Mouse (Mus musculus) neural tube, embryonic 14.5 days (tissue): ENCODE measurements around the gene Mrgprh. TPM values are rescaled to one million over a fixed set of nuclear protein-coding genes. Genes with fewer than 3 reads are reported as not detected.

ENCODE experiments used
- ATAC-seq: fragments of 200-750 bp; cut with Nextera tagmentation; 2 replicates; pipeline ENCODE4 v1.8.0; 2017; ENCODE audit warnings: low read depth, mild to moderate bottlenecking, moderate TSS enrichment, moderate library complexity
- H3K27ac ChIP-seq: fragments of 300-500 bp; sonication (generic); 2 replicates; pipeline ENCODE4 v1.5.1; 2014; ENCODE audit warnings: low read depth, mild to moderate bottlenecking, control low read depth, low read length, moderate library complexity, mixed read lengths
- H3K27me3 ChIP-seq: fragments of 300-500 bp; sonication (generic); 2 replicates; pipeline ENCODE4 v1.6.1; 2014; ENCODE audit warnings: low read length; ENCODE audit not compliant: control insufficient read depth, insufficient read depth
- H3K36me3 ChIP-seq: fragments of 300-500 bp; sonication (generic); 2 replicates; pipeline ENCODE4 v1.6.1; 2014; ENCODE audit warnings: low read length, mixed read lengths; ENCODE audit not compliant: control insufficient read depth, insufficient read depth
- H3K4me1 ChIP-seq: fragments of 300-500 bp; sonication (generic); 2 replicates; pipeline ENCODE4 v1.6.1; 2014; ENCODE audit warnings: low read length; ENCODE audit not compliant: control insufficient read depth, insufficient read depth
- H3K4me2 ChIP-seq: fragments of 300-500 bp; sonication (generic); 2 replicates; pipeline ENCODE4 v1.6.1; 2014; ENCODE audit warnings: mild to moderate bottlenecking, low read depth, low read length, control low read depth
- H3K4me3 ChIP-seq: fragments of 300-500 bp; sonication (generic); 2 replicates; pipeline ENCODE4 v1.5.1; 2014; ENCODE audit warnings: low read depth, low read length, control low read depth, mixed read lengths
- H3K9ac ChIP-seq: fragments of 300-500 bp; sonication (generic); replicated peaks from 2 replicates; pipeline ENCODE4 v1.6.1; 2014; ENCODE audit warnings: low read depth, mild to moderate bottlenecking, control low read depth, low read length, mixed read lengths
- H3K9me3 ChIP-seq: fragments of 300-500 bp; sonication (generic); 2 replicates; pipeline ENCODE4 v1.6.1; 2016; ENCODE audit warnings: low read length; ENCODE audit not compliant: control insufficient read depth
- WGBS: fragments of 180-500 bp; shearing (Covaris S2); extraction: QIAGEN DNeasy Blood & Tissue Kit; methylation state at CpG from one replicate; pipeline ENCODE4 v1.1.7; 2014; 5-methylcytosine and 5-hydroxymethylcytosine counted together
- polyA plus RNA-seq: library from polyadenylated mRNA; unstranded; fragments of >200 nt; fragmentation: Nextera tagmentation; extraction: Ambion mirVana; gene quantifications from 2 replicates; pipeline ENCODE4 v1.2.1, GENCODE M21; 2014

Gene Mrgprh
- not detected in 2 replicates for polyA plus RNA-seq

DNA sequence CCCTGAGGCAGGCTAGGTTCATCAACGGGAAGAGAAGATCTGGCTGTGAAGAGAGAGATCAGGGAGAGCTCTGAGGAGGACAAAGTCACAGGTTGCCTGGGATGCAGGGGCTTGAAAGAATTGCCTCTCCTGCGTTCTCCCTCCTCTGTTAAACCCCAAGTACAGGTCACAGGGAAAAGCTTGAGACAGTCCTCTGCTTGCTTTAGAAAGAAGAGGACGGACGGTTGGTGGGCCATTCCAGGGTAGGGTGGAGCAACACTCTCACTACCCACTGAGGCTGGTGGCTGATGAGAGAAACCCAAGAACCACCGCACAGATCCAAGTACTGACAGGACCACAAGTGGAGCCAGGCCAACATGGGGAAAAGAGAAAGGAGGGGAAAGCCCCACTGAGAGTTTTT is at the start of gene Mrgprh:
Gene Mrgprh (plus strand): TSS at position 301 of the 400 bp plus-strand sequence.
- Histone ChIP-seq H3K9ac (no peak within 1 kb of the TSS), H3K4me1 (no peaks in the 10 kb centered on the region), H3K4me2 (no peak within 1 kb of the TSS), H3K4me3 (no peak within 1 kb of the TSS), H3K27ac (no peak within 1 kb of the TSS), H3K36me3 (no peaks in the 10 kb centered on the region), H3K9me3 (no peaks in the 10 kb centered on the region), H3K27me3 (no peaks in the 10 kb centered on the region)
- ATAC-seq = no peak
- WGBS = 93% methylated on average over 5 of the region's 5 CpGs

- 80% methylated on average over 5 of the region's 5 CpGs for WGBS
- Histone ChIP-seq H3K9me3 (no peaks in the 10 kb centered on the region), H3K4me1 (no peaks in the 10 kb centered on the region), H3K27me3 (no peaks in the 10 kb centered on the region), H3K9ac (no peak overlapping the region), H3K27ac (no peak overlapping the region), H3K4me3 (no peak overlapping the region), H3K36me3 (no peaks in the 10 kb centered on the region), H3K4me2 (no peak overlapping the region)
- ATAC-seq = no peak
Measured at GRCm38 (mm10) chr17:12830351-12830750, 45.5 kb upstream of the Mrgprh start.

GRCm38 (mm10) chr17:12832231-12832630 is 43.6 kb upstream of the Mrgprh start:
- no peaks in the 10 kb centered on the region for H3K4me1 ChIP-seq
- ATAC-seq = no peak
- H3K4me2 ChIP-seq = no peak overlapping the region
- H3K36me3 ChIP-seq = no peaks in the 10 kb centered on the region
- H3K27ac ChIP-seq = no peak overlapping the region
- H3K4me3 ChIP-seq = no peak overlapping the region
- H3K9me3 ChIP-seq = no peaks in the 10 kb centered on the region
- 100% methylated on average over 3 of the region's 3 CpGs for WGBS
- H3K9ac ChIP-seq = no peak overlapping the region
- H3K27me3 ChIP-seq = no peaks in the 10 kb centered on the region

DNA sequence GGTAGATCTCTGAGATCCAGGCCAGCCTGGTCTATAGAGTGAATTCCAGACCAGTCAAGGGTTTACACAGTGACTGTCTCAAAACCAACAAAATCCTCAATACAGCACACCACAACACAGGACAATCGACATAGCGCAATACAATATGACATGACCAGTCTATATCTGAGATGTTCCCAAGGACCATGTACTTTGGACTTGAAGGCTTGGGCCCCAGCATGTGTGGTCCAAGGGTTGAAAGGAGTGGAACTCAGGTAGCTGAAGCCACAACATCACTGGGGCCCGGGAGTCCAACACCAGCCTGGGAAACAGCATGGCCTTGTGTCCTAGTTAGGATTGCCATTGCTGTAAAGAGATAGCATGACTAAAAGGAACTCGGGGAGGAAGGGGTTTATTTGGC is 43.2 kb upstream of the Mrgprh start:
- Histone ChIP-seq H3K36me3 (no peaks in the 10 kb centered on the region), H3K4me1 (no peaks in the 10 kb centered on the region), H3K9ac (no peak overlapping the region), H3K4me3 (no peak overlapping the region), H3K27me3 (no peaks in the 10 kb centered on the region), H3K9me3 (no peaks in the 10 kb centered on the region), H3K4me2 (no peak overlapping the region), H3K27ac (no peak overlapping the region)
- ATAC-seq = no peak
- WGBS = 93% methylated on average over 4 of the region's 4 CpGs

- no peak for ATAC-seq
- no peaks in the 10 kb centered on the region for H3K9me3 ChIP-seq
- no peak overlapping the region for H3K4me2 ChIP-seq
- H3K36me3 ChIP-seq = no peaks in the 10 kb centered on the region
- no peak overlapping the region for H3K9ac ChIP-seq
- no peak overlapping the region for H3K4me3 ChIP-seq
- no peaks in the 10 kb centered on the region for H3K27me3 ChIP-seq
- no peak overlapping the region for H3K27ac ChIP-seq
- H3K4me1 ChIP-seq = no peaks in the 10 kb centered on the region
- WGBS = 86% methylated on average over 3 of the region's 3 CpGs
Measured at GRCm38 (mm10) chr17:12834317-12834716, 41.5 kb upstream of the Mrgprh start.

GRCm38 (mm10) chr17:12834826-12835225 is 41.0 kb upstream of the Mrgprh start:
- no peaks in the 10 kb centered on the region for H3K36me3 ChIP-seq
- no peak overlapping the region for H3K4me3 ChIP-seq
- H3K27me3 ChIP-seq = no peaks in the 10 kb centered on the region
- H3K9me3 ChIP-seq = no peaks in the 10 kb centered on the region
- H3K27ac ChIP-seq = no peak overlapping the region
- H3K4me2 ChIP-seq = no peak overlapping the region
- H3K4me1 ChIP-seq = no peaks in the 10 kb centered on the region
- 62% methylated on average over 3 of the region's 3 CpGs for WGBS
- no peak for ATAC-seq
- H3K9ac ChIP-seq = no peak overlapping the region

DNA sequence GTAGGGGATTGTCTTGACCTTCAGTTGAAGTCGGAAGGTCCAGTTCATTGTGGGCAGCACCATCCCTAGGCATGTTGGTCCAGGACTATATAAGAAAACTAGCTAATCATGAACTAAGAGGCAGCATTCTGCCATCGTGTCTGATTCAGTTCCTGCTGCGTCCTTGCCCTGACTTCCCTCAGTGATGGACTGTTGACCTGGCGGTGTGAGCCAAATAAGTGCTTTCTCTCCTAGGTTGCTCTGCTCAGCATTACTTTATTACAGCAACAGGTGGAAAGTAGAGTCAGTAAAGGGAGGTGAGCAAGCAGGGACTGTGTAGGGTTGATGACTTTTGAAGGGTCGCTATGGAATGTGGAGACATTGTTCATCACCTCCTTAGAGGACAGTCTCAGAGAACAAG is 40.1 kb upstream of the Mrgprh start:
- H3K27ac ChIP-seq = no peak overlapping the region
- H3K4me1 ChIP-seq = no peaks in the 10 kb centered on the region
- WGBS = 93% methylated on average over 5 of the region's 5 CpGs

GRCm38 (mm10) chr17:12839475-12840267 is 36.2 kb upstream of the Mrgprh start:
- H3K4me1 ChIP-seq = no peaks in the 10 kb centered on the region
- H3K9ac ChIP-seq = no peak overlapping the region
- H3K27ac ChIP-seq = no peak overlapping the region
- H3K27me3 ChIP-seq = no peaks in the 10 kb centered on the region
- no peak for ATAC-seq
- H3K36me3 ChIP-seq = no peaks in the 10 kb centered on the region
- no peak overlapping the region for H3K4me3 ChIP-seq
- no peaks in the 10 kb centered on the region for H3K9me3 ChIP-seq
- 63% methylated on average over 10 of the region's 10 CpGs for WGBS
- no peak overlapping the region for H3K4me2 ChIP-seq

More for the DNA sequence above, 40.1 kb upstream of the Mrgprh start:
- no peak overlapping the region for H3K4me2 ChIP-seq
- H3K27me3 ChIP-seq = no peaks in the 10 kb centered on the region
- H3K36me3 ChIP-seq = no peaks in the 10 kb centered on the region
- no peak for ATAC-seq
- H3K9ac ChIP-seq = no peak overlapping the region
- H3K4me3 ChIP-seq = no peak overlapping the region
- no peaks in the 10 kb centered on the region for H3K9me3 ChIP-seq

- no peak overlapping the region for H3K27ac ChIP-seq
- no peaks in the 10 kb centered on the region for H3K36me3 ChIP-seq
- H3K9ac ChIP-seq = no peak overlapping the region
- no peaks in the 10 kb centered on the region for H3K9me3 ChIP-seq
- no peak for ATAC-seq
- no peak overlapping the region for H3K4me2 ChIP-seq
- no peaks in the 10 kb centered on the region for H3K27me3 ChIP-seq
- H3K4me1 ChIP-seq = no peaks in the 10 kb centered on the region
- H3K4me3 ChIP-seq = no peak overlapping the region
- 92% methylated on average over 6 of the region's 6 CpGs for WGBS
Measured at GRCm38 (mm10) chr17:12843826-12844225, 32.0 kb upstream of the Mrgprh start.
